Mouse (Mus musculus): Measurements from ENCODE around the gene Gm49027.

DNA sequence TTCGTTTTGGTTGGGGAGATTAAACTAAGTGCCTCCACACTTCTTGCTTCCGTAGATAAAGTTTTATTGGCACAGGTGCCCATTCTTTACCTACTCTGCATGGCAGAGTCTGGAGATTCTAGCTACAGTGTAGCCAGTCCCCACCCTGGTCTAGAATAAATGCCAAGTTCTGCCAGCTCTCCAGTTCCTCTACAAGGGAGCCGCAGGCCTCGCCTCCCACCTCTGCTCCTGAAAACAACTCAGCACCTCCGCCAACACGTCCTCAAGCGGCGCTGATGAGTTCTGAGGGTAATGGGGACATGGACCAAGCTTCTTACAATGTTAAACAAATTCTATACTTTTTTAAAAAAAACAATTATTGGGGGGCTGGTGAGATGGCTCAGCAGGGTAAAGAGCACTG, 34.3 kb upstream of the Gm49027 start:
- TF ChIP-seq CTCF (IDR thresholded peaks at IDR 0.05; ENCODE audit: low read depth, low read length) (no peak), POLR2A (IDR thresholded peaks at IDR 0.05; ENCODE audit: borderline replicate concordance, low read depth, low read length) (no peak)
